Mouse (Mus musculus): ENCODE measurements around the gene Fam126a.

Gene Fam126a

GRCm38 (mm10) chr5:24030579-24030969 is at the start of gene Fam126a:
Gene Fam126a, minus strand, starts transcription at chr5:24030690.
- peak; percentile 87 for DNase-seq (ENCODE audit: low read depth, low spot score)

GRCm38 (mm10) chr5:24078420-24079179 is 48.1 kb upstream of the Fam126a start:
- DNase-seq (ENCODE audit: low read depth, low spot score), result no peak

GRCm38 (mm10) chr5:24077739-24078306 is 47.3 kb upstream of the Fam126a start:
- no peak for DNase-seq (ENCODE audit: low read depth, low spot score)

GRCm38 (mm10) chr5:24076986-24077718 is 46.7 kb upstream of the Fam126a start:
- peak; percentile 58 for DNase-seq (ENCODE audit: low read depth, low spot score)

- DNase-seq (ENCODE audit: low read depth, low spot score), result no peak
Observed at GRCm38 (mm10) chr5:24072031-24072430, 41.5 kb upstream of the Fam126a start.

GRCm38 (mm10) chr5:24068955-24069354 is 38.5 kb upstream of the Fam126a start:
- no peak for DNase-seq (ENCODE audit: low read depth, low spot score)

- no peak for DNase-seq (ENCODE audit: low read depth, low spot score)
Observed at GRCm38 (mm10) chr5:24063545-24063944, 33.1 kb upstream of the Fam126a start.

- no peak for DNase-seq (ENCODE audit: low read depth, low spot score)
Observed at GRCm38 (mm10) chr5:24063034-24063433, 32.5 kb upstream of the Fam126a start.

GRCm38 (mm10) chr5:24060949-24061348 is 30.5 kb upstream of the Fam126a start:
- DNase-seq (ENCODE audit: low read depth, low spot score), result no peak

- DNase-seq (ENCODE audit: low read depth, low spot score), result no peak
Observed at GRCm38 (mm10) chr5:24057592-24057991, 27.1 kb upstream of the Fam126a start.

GRCm38 (mm10) chr5:24056865-24057264 is 26.4 kb upstream of the Fam126a start:
- no peak for DNase-seq (ENCODE audit: low read depth, low spot score)

- no peak for DNase-seq (ENCODE audit: low read depth, low spot score)
Observed at GRCm38 (mm10) chr5:24054382-24054781, 23.9 kb upstream of the Fam126a start.

- DNase-seq (ENCODE audit: low read depth, low spot score), result no peak
Observed at GRCm38 (mm10) chr5:24053245-24054190, 23.0 kb upstream of the Fam126a start.

- no peak for DNase-seq (ENCODE audit: low read depth, low spot score)
Observed at GRCm38 (mm10) chr5:24051755-24052675, 21.5 kb upstream of the Fam126a start.

GRCm38 (mm10) chr5:24047821-24048220 is 17.3 kb upstream of the Fam126a start:
- no peak for DNase-seq (ENCODE audit: low read depth, low spot score)

GRCm38 (mm10) chr5:24047001-24047400 is 16.5 kb upstream of the Fam126a start:
- no peak for DNase-seq (ENCODE audit: low read depth, low spot score)

GRCm38 (mm10) chr5:24045998-24046631 is 15.6 kb upstream of the Fam126a start:
- no peak for DNase-seq (ENCODE audit: low read depth, low spot score)

GRCm38 (mm10) chr5:24044387-24044786 is 13.9 kb upstream of the Fam126a start:
- DNase-seq (ENCODE audit: low read depth, low spot score), result no peak

GRCm38 (mm10) chr5:24043367-24043766 is 12.9 kb upstream of the Fam126a start:
- DNase-seq (ENCODE audit: low read depth, low spot score), result no peak

GRCm38 (mm10) chr5:24041341-24041852 is 10.9 kb upstream of the Fam126a start:
- no peak for DNase-seq (ENCODE audit: low read depth, low spot score)

All from retina, postnatal 7 days (tissue).